Comparison of ENCODE assay signal across 9 mouse cellular contexts in genomic region chr8:119676389-119676788, GRCm38 (mm10). TPM values are rescaled to one million over a fixed set of nuclear protein-coding genes. Genes with fewer than 3 reads are reported as not detected.
A peak's percentile ranks its signal among the peaks of the same experiment; 100 is the strongest.
DNase-seq lines count a peak whose midpoint lies in the region; ATAC-seq lines count a peak whose summit lies in the region.
"Had no signal": no experiment of that assay in that cellular context is flagged by ENCODE, and none has a peak within 500 bp of the region (broad histone marks: within the 10 kb centered on the region; RNA-seq: fewer than 3 reads in every experiment).

No protein-coding gene starts in this region.

- DNase-seq in B cell, adult 2 months: peak; percentile 83 to 84
- DNase-seq in adrenal gland, adult 8-10 months: peak; percentile 90
- DNase-seq in embryo, embryonic 11 days: peak; percentile 87
- DNase-seq in kidney, adult 8-10 months: peak; percentile 89 to 97
- peak; percentile 83 for DNase-seq in liver

- no peak overlapping the region for H3K4me2 ChIP-seq in neural tube, embryonic 13.5 days
- no peak overlapping the region for H3K4me2 ChIP-seq in stomach, embryonic 16.5 days (ENCODE audit: low read depth, low read length)

- no peaks in the 10 kb centered on the region for H3K27me3 ChIP-seq in neural tube, embryonic 13.5 days
- H3K27me3 ChIP-seq in stomach, embryonic 16.5 days (ENCODE audit: control insufficient read depth, insufficient read depth, low read length): no peaks in the 10 kb centered on the region

- H3K4me3 ChIP-seq in neural tube, embryonic 13.5 days: no peak overlapping the region
- no peak overlapping the region for H3K4me3 ChIP-seq in stomach, embryonic 16.5 days (replicated peaks; ENCODE audit: low read length)
- H3K4me3 ChIP-seq: erythroblast, embryonic 14.5 days had no signal

- H3K27ac ChIP-seq in neural tube, embryonic 13.5 days (replicated peaks): no peak overlapping the region
- no peak overlapping the region for H3K27ac ChIP-seq in stomach, embryonic 16.5 days (ENCODE audit: low read length)

- ATAC-seq in granulocyte monocyte progenitor cell, adult 5-6 weeks (replicated peaks; ENCODE audit: poor library complexity, severe bottlenecking): peak; percentile 73
- ATAC-seq in neural tube, embryonic 13.5 days (ENCODE audit: low read depth): peak; percentile 48; the same call in 1 of the 2 replicates
- peak; percentile 37; the same call in 1 of the 2 replicates for ATAC-seq in stomach, embryonic 16.5 days (ENCODE audit: insufficient read depth, low FRiP score)

- H3K4me1 ChIP-seq in neural tube, embryonic 13.5 days (replicated peaks): no peaks in the 10 kb centered on the region; the same call in 1 of the 2 replicates
- peaks cover 3% of the 10 kb centered on the region; the same call in 1 of the 2 replicates for H3K4me1 ChIP-seq in stomach, embryonic 16.5 days (ENCODE audit: control insufficient read depth, insufficient read depth, low read length)

- H3K9ac ChIP-seq in neural tube, embryonic 13.5 days: no peak overlapping the region
- no peak overlapping the region for H3K9ac ChIP-seq in stomach, embryonic 16.5 days (ENCODE audit: low read length)

- no peaks in the 10 kb centered on the region for H3K36me3 ChIP-seq in neural tube, embryonic 13.5 days
- H3K36me3 ChIP-seq in stomach, embryonic 16.5 days (ENCODE audit: control insufficient read depth, insufficient read depth, low read length): no peaks in the 10 kb centered on the region

- 16% methylated on average over 8 of the region's 8 CpGs for WGBS in neural tube, embryonic 13.5 days
- 14% methylated on average over 8 of the region's 8 CpGs for WGBS in stomach, embryonic 16.5 days

- no peaks in the 10 kb centered on the region for H3K9me3 ChIP-seq in neural tube, embryonic 13.5 days
- no peaks in the 10 kb centered on the region for H3K9me3 ChIP-seq in stomach, embryonic 16.5 days (replicated peaks; ENCODE audit: control insufficient read depth, low read length)

RNA-seq across cellular contexts. Expression of gene Wfdc1, which starts 10.2 kb away (rescaled TPM):
- total RNA-seq in adrenal gland, adult 8-10 months (2022): 10 to 100 TPM in 3 of 4 experiments, 1 to 10 TPM in 1; 9.0 to 14.0 (median 12.8) TPM
- total RNA-seq in granulocyte monocyte progenitor cell, adult 5-6 weeks (2014; fragmentation: Nextera tagmentation): not detected in 2 replicates
- total RNA-seq in granulocyte monocyte progenitor cell, adult 5-6 weeks (2017): not detected in 2 replicates
- polyA plus RNA-seq in neural tube, embryonic 13.5 days (2015; fragmentation: Nextera tagmentation; extraction: Ambion mirVana): 2.8 and 3.4 TPM in 2 replicates
- polyA plus RNA-seq in stomach, embryonic 16.5 days (2015; fragmentation: Nextera tagmentation; extraction: Ambion mirVana): 33.9 and 38.6 TPM in 2 replicates
- polyA plus RNA-seq: erythroblast, embryonic 14.5 days had no signal

RNA-seq across cellular contexts. Expression of gene Atp2c2, which starts 23.4 kb away (rescaled TPM):
- under 1 TPM in 3 of 4 experiments, not detected in 1; 0.35 to 0.38 (median 0.38) TPM for total RNA-seq in adrenal gland, adult 8-10 months (2022)
- not detected in 2 replicates for total RNA-seq in granulocyte monocyte progenitor cell, adult 5-6 weeks (2014; fragmentation: Nextera tagmentation)
- not detected in 2 replicates for total RNA-seq in granulocyte monocyte progenitor cell, adult 5-6 weeks (2017)
- polyA plus RNA-seq in neural tube, embryonic 13.5 days (2015; fragmentation: Nextera tagmentation; extraction: Ambion mirVana): 0.06 and 0.15 TPM in 2 replicates
- 10.8 and 15.9 TPM in 2 replicates for polyA plus RNA-seq in stomach, embryonic 16.5 days (2015; fragmentation: Nextera tagmentation; extraction: Ambion mirVana)
- polyA plus RNA-seq: erythroblast, embryonic 14.5 days had no signal

RNA-seq across cellular contexts. Expression of gene Kcng4, which starts 40.9 kb away (rescaled TPM):
- 1 to 10 TPM in 2 of 4 experiments, under 1 TPM in 2; 0.58 to 1.5 (median 1.2) TPM for total RNA-seq in adrenal gland, adult 8-10 months (2022)
- total RNA-seq in granulocyte monocyte progenitor cell, adult 5-6 weeks (2014; fragmentation: Nextera tagmentation): not detected in 2 replicates
- total RNA-seq in granulocyte monocyte progenitor cell, adult 5-6 weeks (2017): not detected in 2 replicates
- not detected in 2 replicates for polyA plus RNA-seq in neural tube, embryonic 13.5 days (2015; fragmentation: Nextera tagmentation; extraction: Ambion mirVana)
- 0.10 and 0.18 TPM in 2 replicates for polyA plus RNA-seq in stomach, embryonic 16.5 days (2015; fragmentation: Nextera tagmentation; extraction: Ambion mirVana)
- polyA plus RNA-seq: erythroblast, embryonic 14.5 days had no signal

Comparison
In these comparisons a context has a peak if more than half of its experiments do, and no peak if none do; other contexts are left out.
1. RNA of gene Wfdc1, which starts 10.2 kb away (total RNA-seq): 9.0 to 14.0 TPM in adrenal gland, adult 8-10 months; not detected in granulocyte monocyte progenitor cell, adult 5-6 weeks; every median in the first group is over 10 times any median in the second.
2. Peak in every context shown above with its lines, with median percentiles within 50 percentile points of each other: DNase-seq and ATAC-seq.